Comparison of ENCODE assay signal across 12 mouse cellular contexts in genomic region chr7:43936551-43936950, GRCm38 (mm10).
"Had no signal": no experiment of that assay in that cellular context is flagged by ENCODE, and none has a peak within 500 bp of the region (broad histone marks: within the 10 kb centered on the region; RNA-seq: fewer than 3 reads in every experiment).

No protein-coding gene starts in this region.

- DNase-seq: liver, postnatal 0 days; lung, adult 2 months; lung, postnatal 14 days; lung, postnatal 36 days; retina, postnatal 1 day; right cerebral cortex, adult 18-20 months; right cerebral cortex, postnatal 25 days; right cerebral cortex, postnatal 4 days; spleen, adult 18-20 months; thymus, adult 18-20 months; thymus, postnatal 14 days; thymus, postnatal 36 days had no signal
